Mouse (Mus musculus) cerebellum, adult (tissue): ENCODE measurements at regions not wholly inside any gene's neighbourhood (a gene's known extent, or its start where the extent isn't known, plus 50 kb on each side); places are given as distances from the start of the nearest gene placed in this dataset.
A peak's percentile ranks its signal among the peaks of the same experiment; 100 is the strongest.

Experiments used
- ATAC-seq: cut with Nextera tagmentation; 2 replicates; pipeline ENCODE4 v1.9.2; 2017; ENCODE audit warnings: mild to moderate bottlenecking, moderate library complexity, mixed read lengths; ENCODE audit not compliant: insufficient number of reproducible peaks, low FRiP score, low TSS enrichment

DNA sequence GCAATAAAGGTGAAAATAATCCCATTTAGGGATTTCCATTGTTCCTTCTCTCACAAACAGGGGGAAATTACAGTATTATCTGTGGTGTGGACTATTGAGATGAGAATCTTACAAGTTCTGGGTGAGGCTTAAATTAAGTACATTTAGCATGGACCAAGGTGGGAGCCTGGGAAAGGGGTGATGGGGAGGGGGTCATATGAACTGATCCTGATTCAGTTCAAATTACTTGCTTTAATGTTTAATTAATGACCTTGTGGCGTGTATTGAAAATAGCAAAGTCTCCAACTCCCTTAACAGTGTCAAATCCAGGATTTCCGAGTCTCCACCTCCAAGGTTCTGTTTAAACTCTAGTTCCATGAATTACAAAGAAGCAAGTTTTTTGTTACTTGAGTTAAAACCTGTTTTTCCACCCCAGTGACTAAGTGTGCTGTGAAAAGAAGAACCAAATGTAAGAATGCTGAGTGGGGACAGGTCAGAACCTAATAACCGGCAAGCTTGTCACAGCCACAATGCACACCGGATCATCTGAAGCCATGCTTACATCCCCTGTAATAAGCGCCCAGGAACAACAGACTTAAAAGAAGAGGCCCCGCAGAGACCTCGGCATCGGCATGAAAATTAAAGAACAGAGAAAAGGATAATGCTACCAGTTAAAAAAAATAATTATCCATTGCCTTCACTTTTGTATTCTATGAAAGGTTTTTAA is 243.8 kb upstream of the Cd180 start:
- ATAC-seq = no peak

- ATAC-seq = no peak
These were observed 242.2 kb upstream of the Cd180 start for GRCm38 (mm10) chr13:102451176-102451575.

- ATAC-seq = no peak
These were observed 234.6 kb upstream of the Cd180 start for GRCm38 (mm10) chr13:102458711-102459110.

DNA sequence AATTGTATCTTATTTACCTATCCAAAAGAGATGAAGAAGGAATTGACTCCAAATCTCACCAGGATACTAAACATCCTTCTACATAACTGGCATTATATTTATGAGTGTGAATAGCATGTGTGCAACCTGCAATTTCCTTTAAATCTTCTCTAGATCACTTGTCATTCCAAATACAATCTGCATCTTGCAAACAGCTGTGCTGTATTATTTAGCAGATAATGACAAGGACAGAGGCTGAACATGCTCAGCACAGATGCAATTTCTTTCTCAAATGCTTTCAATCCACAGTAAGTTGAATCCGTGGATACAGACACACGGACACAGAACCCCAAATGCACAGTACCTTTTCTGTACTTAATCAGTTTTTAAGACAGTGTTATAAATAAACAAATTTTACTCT is 229.4 kb upstream of the Cd180 start:
- ATAC-seq = no peak

DNA sequence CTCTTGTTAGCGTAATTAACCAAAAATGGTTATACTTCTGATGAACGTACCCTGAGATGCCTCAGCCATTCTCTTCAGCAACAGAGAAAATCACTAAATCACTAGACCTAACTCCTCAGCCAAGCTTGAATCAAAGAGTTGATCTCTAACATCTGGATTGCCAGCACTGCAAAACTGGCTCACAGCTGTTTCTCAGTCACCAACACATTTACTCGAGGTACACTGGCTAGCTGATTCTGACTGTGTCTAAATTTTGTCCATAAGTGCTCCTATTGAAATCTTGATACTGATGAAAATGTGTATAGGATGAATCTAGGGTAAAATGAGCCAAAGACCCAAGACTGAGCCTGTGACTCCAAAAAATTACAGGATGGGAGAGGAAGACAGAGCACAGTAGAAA is 211.5 kb upstream of the Cd180 start:
- ATAC-seq = no peak

- ATAC-seq = no peak
These were observed 210.9 kb upstream of the Cd180 start for GRCm38 (mm10) chr13:102482451-102482850.

DNA sequence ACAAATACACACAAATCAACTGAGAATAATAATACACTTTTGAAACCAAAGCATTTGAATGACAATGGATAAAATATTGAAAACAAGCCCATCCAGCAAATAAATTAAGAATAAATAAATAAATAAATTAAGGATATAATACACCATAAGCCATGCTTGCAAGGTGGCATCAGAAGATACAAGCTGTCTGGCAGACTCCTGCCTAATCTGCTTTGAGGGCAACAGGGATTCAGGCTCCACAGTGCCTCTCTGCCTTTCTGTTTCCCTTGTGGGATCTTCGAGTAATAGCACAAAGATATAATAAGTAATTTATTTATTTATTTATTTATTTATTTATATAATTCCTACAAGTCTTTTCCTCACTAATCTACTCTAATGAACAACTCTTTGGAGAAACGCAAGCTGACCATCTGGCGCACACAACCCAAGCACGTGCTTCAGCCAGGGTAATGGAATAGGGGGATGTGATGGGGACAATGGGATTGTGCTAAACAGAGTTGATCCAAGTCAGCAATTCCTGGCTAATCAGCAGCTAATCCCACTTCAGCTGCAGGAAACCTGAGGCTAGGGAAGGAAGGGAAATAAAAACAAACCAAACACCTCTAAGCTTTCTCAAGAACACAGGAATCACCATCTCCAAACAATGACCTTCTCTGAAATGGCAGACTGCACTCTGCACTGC is 205.8 kb upstream of the Cd180 start:
- no peak for ATAC-seq

DNA sequence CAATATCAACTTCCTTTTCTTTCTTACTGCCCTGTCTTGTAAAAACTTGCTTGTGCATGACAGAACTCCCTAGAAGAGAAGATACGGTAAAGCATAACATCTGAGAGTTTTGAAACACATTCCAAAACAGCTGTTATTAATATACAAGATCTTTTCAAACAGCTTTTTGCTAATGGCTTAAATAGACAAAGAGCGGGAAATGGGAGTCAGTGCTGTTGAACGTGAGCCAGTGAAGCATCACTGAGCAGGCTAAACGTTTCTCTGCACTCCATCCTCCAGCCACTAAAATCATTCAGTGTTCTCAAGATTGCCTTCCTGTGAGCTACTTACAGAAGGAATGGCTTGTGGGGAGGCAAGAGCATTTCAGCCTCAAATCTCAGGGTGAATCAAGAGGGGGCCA is 202.0 kb upstream of the Cd180 start:
- no peak for ATAC-seq

- peak; percentile 49; the same call in 1 of the 2 replicates for ATAC-seq
These were observed 189.0 kb upstream of the Cd180 start for GRCm38 (mm10) chr13:102504157-102504947.

DNA sequence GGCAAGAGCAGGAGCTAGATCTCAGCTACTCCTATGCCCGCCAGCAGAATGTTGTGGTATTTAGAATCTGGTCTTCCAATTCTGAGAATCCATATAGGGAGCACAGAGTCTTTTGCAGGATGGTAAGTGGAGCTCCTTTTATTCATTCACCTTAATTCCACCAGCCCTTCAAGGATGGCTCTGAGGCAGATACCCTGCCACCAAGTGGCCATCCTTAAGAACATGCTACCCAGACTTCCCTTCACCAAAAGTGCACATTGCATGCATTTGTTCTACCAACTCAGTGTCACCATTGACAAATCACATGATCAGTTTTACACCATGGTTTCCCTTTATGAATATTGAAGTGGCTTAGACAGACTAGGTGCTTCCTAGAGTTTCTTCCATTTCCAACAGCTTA is 186.1 kb upstream of the Cd180 start:
- peak; percentile 31; the same call in 1 of the 2 replicates for ATAC-seq

- ATAC-seq = no peak
These were observed 185.4 kb upstream of the Cd180 start for GRCm38 (mm10) chr13:102507916-102508315.

DNA sequence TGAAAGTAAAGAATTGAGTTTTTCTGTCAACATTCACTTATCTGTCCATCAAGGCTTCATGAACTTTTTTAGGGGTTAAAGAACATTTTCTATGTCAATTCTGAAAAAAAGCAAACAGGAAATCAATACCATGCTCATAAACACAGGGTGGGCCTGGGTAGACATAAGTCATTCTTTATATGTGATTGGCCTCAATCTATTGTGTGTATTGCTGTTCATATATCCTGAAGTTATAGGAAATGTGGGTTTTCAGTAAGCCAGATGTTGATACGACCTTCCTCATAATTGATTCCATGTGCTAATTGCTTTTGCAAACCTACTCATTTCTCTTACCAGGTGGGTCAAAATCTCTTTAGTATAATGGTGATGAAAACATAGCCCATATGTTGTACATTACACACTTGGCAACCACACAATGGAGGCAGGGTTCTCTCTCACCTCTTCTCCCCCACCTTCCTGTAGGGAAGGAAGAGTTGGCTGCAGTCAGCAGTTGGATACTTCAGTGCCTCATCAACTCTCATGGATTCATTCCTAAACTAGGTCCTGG is 182.6 kb upstream of the Cd180 start:
- ATAC-seq = no peak

- no peak for ATAC-seq
These were observed 175.0 kb upstream of the Cd180 start for GRCm38 (mm10) chr13:102518169-102518882.

DNA sequence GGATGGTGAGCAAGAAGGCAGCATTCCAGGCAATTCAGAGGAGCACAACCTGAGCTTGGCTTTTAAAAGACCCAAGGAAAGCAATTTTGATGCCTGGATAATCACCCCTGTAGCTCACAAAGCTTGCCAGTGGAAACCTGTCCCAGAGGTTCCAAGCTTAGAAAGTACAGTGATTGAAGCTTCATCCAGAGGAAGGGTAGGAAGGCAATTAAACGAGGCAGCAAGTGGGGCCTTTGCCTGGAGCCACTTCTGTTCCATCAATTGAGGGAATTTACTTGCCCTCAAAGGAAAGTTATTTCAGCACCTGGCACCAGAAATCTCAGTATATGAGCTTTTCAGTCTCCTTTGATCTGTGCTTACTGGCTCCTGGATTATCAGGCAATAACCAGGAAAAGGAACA is 171.9 kb upstream of the Cd180 start:
- ATAC-seq = no peak

DNA sequence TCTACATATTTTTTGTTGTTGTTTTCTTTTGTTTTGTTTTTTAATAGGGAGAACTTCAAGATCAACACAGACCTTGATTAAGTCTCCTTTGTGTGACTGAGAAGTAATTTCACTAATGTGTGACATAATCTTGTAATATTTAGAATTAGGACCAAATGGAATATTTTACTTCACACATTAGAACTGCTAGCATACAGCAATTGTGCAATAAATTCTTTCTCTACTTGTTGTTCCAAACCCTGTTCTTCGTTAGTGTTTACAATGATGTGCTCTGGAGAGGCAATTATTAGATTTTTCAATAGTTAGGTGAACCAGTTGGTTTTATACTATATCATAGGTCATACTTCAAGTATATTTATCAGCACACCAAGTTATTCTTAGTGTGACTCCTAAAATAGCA is 171.3 kb upstream of the Cd180 start:
- no peak for ATAC-seq

DNA sequence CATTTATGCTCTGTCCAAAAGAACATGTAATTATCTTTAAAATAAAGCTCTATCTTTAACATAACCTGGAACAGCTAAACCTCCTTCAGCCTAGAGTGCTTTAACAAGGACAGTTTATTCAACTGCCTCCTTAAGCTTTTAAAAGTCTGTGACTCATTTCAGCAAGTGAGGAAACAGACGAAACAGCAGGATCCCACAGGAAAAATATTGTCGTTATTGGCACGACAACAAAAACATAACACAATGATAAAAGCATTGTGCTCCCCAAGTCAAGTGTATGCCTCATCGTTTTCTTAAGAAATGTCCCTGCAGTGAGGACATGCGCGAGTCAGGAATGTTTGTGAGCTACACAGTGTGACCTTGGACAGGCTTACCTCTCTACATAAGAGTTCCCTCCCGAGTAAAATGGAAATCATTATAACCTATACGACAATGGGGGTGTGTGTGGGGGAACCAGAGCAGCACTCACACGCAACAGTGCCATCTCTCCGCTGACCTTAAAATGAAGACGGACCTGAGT is 166.7 kb upstream of the Cd180 start:
- ATAC-seq = no peak

DNA sequence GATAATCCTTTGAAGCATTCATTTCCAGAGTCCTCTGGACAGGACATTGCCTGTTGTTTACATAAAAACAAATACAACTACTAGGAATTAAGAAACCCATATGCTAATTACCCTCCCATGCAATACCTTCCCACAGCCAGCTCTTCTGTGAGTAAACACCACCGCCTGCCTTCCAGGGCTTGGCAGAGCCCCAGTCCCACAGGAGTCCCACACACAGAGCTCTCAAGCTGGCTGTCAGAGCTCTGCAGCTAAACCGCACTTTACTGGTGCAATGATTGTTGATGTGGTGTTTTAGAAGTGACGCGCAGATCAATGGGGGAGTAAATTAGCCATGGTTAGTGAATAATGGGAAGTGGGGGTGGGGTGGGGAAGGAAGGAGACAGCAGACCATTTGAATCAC is 159.6 kb upstream of the Cd180 start:
- ATAC-seq = no peak

- no peak for ATAC-seq
These were observed 155.7 kb upstream of the Cd180 start for GRCm38 (mm10) chr13:102537424-102538242.

- no peak for ATAC-seq
These were observed 152.9 kb upstream of the Cd180 start for GRCm38 (mm10) chr13:102540436-102540835.
